In the genomic region with DNA sequence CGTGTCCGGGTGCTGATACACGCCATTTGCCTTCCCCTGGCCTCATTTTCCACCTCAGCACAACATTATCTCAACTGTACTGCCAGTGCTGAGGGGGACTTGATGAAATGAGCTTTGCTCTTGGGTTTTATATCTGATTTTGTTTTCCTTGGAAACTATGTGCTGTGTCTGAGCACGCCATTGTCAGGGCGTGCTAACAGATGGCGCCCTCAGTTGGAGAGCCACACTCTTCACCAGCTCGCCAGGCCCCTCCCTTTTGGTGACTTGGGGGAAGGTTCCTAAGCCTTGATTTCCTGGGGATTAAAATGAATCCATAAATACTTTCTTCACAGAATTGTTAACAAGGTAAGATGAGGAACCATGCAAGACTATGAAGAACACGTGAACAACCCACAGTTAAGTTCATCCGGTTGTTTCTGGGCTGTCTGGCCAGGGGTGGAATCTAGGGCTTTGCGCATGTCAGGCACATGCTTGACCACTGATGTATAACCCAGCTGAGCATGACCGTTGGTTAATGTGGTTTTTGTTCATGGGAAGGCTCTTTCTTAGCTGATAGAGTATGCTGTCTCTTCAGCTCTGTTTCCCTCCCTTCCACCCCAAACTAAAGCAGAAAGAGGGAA, we compare ENCODE assay signal across 12 mouse cellular contexts.
DNase-seq lines count a peak whose midpoint lies in the region; ATAC-seq and TF ChIP-seq lines count a peak whose summit lies in the region.
"Had no signal": no experiment of that assay in that cellular context is flagged by ENCODE, and none has a peak within 500 bp of the region (broad histone marks: within the 10 kb centered on the region; RNA-seq: fewer than 3 reads in every experiment).

No protein-coding gene starts in this region.

- H3K9ac ChIP-seq in embryonic facial prominence, embryonic 14.5 days (ENCODE audit: low read depth, low read length), result no peak overlapping the region
- H3K9ac ChIP-seq: lung, embryonic 15.5 days; midbrain, embryonic 12.5 days had no signal

- H3K4me1 ChIP-seq in embryonic facial prominence, embryonic 14.5 days (ENCODE audit: control insufficient read depth, insufficient read depth, low read length), result peaks cover 30% of the 10 kb centered on the region

- peak overlapping the region; percentile 75 for H3K27ac ChIP-seq in gastrocnemius, adult 2 months
- H3K27ac ChIP-seq in embryonic facial prominence, embryonic 14.5 days (replicated peaks; ENCODE audit: low read depth, low read length), result peak overlapping the region; percentile 48
- H3K27ac ChIP-seq: lung, embryonic 15.5 days; midbrain, embryonic 12.5 days had no signal

- no peaks in the 10 kb centered on the region for H3K9me3 ChIP-seq in embryonic facial prominence, embryonic 14.5 days (ENCODE audit: control insufficient read depth, low read length)
- H3K9me3 ChIP-seq: lung, embryonic 15.5 days; midbrain, embryonic 12.5 days had no signal

- 75% methylated on average over 11 of the region's 11 CpGs for WGBS in embryonic facial prominence, embryonic 14.5 days

- ATAC-seq in embryonic facial prominence, embryonic 14.5 days (ENCODE audit: low read depth), result no peak
- ATAC-seq: CD4-positive, CD25-positive, alpha-beta regulatory T cell, adult 4 months; inflammation-experienced regulatory T-cells, adult 6 months had no signal

- intact Hi-C loops in gastrocnemius, adult 2 months (cut with DNase I), result loop anchor here (5.0 kb wide), 1 partner anchor 36 kb away; no protein-coding TSS in a partner anchor

- H3K4me2 ChIP-seq in embryonic facial prominence, embryonic 14.5 days (ENCODE audit: low read depth, low read length), result no peak overlapping the region
- H3K4me2 ChIP-seq: lung, embryonic 15.5 days; midbrain, embryonic 12.5 days had no signal

- no peak for TF ChIP-seq CTCF in gastrocnemius, adult 2 months (IDR thresholded peaks at IDR 0.05)

- DNase-seq in gastrocnemius, adult 2 months, result no peak
- DNase-seq in gastrocnemius, adult 8-10 months (ENCODE audit: low spot score in 2 of 2), result no peak
- DNase-seq in B cell, adult 2 months, result peak; percentile 6 to 8
- peak; percentile 71 for DNase-seq in cerebellum, adult 11 months
- DNase-seq in embryonic facial prominence, embryonic 14.5 days (ENCODE audit: low spot score), result no peak
- no peak for DNase-seq in urinary bladder, adult 18-20 months (ENCODE audit: low spot score in 2 of 2)
- DNase-seq in spleen, adult 18-20 months, result no peak
- DNase-seq: heart, postnatal 10 days had no signal

- no peaks in the 10 kb centered on the region for H3K27me3 ChIP-seq in embryonic facial prominence, embryonic 14.5 days (replicated peaks; ENCODE audit: control insufficient read depth, insufficient read depth, low read length)
- H3K27me3 ChIP-seq: lung, embryonic 15.5 days had no signal

- H3K36me3 ChIP-seq in embryonic facial prominence, embryonic 14.5 days (ENCODE audit: control insufficient read depth, insufficient read depth, low read length), result peaks cover 91% of the 10 kb centered on the region

- no peak overlapping the region for H3K4me3 ChIP-seq in gastrocnemius, adult 2 months
- no peak overlapping the region for H3K4me3 ChIP-seq in embryonic facial prominence, embryonic 14.5 days (ENCODE audit: low read depth, low read length)
- H3K4me3 ChIP-seq: lung, embryonic 15.5 days; midbrain, embryonic 12.5 days had no signal

Comparison
In these comparisons a context has a peak if more than half of its experiments do, and no peak if none do; other contexts are left out.
1. DNase-seq: peak in B cell, adult 2 months (2 of 2) and cerebellum, adult 11 months (single experiment); none in gastrocnemius, adult 2 months (single experiment), gastrocnemius, adult 8-10 months (0 of 2), embryonic facial prominence, embryonic 14.5 days (single experiment), urinary bladder, adult 18-20 months (0 of 2) and spleen, adult 18-20 months (0 of 2).